Mouse (Mus musculus): ENCODE data around the gene Rbm4b.
"Not testable (repeated sequence)": the region's sequence is repeated elsewhere in the genome, so short reads cannot be mapped to it uniquely, and the experiment has no call there.

The Rbm4b gene

GRCm38 (mm10) chr19:4745057-4745456 is 11.2 kb upstream of the Rbm4b start:
- no peak for DNase-seq (ENCODE audit: low read depth)

- no peak for DNase-seq (ENCODE audit: low read depth)
These were observed 10.6 kb upstream of the Rbm4b start for GRCm38 (mm10) chr19:4745681-4746080.

GRCm38 (mm10) chr19:4746611-4747010 is 9.7 kb upstream of the Rbm4b start:
- DNase-seq (ENCODE audit: low read depth): no peak

GRCm38 (mm10) chr19:4747631-4748312 is 8.5 kb upstream of the Rbm4b start:
- no peak for DNase-seq (ENCODE audit: low read depth)

- no peak for DNase-seq (ENCODE audit: low read depth)
These were observed 7.8 kb upstream of the Rbm4b start for GRCm38 (mm10) chr19:4748493-4748892.

- no peak for DNase-seq (ENCODE audit: low read depth)
These were observed 6.3 kb upstream of the Rbm4b start for GRCm38 (mm10) chr19:4749975-4750374.

GRCm38 (mm10) chr19:4755565-4756192 is 618 bp upstream of the Rbm4b start:
- peak; percentile 94 for DNase-seq (ENCODE audit: low read depth)

- DNase-seq (ENCODE audit: low read depth): no peak
These were observed 624 bp downstream of the Rbm4b start for GRCm38 (mm10) chr19:4756921-4757320.

GRCm38 (mm10) chr19:4760544-4760943 is 4.2 kb downstream of the Rbm4b start:
- not testable (repeated sequence) for DNase-seq (ENCODE audit: low read depth)

GRCm38 (mm10) chr19:4762876-4763275 is 6.6 kb downstream of the Rbm4b start:
- peak; percentile 49 for DNase-seq (ENCODE audit: low read depth)

GRCm38 (mm10) chr19:4767507-4768148 is 11.3 kb downstream of the Rbm4b start:
- DNase-seq (ENCODE audit: low read depth): no peak

- no peak for DNase-seq (ENCODE audit: low read depth)
These were observed 16.5 kb downstream of the Rbm4b start for GRCm38 (mm10) chr19:4772785-4773184.

GRCm38 (mm10) chr19:4782891-4783290 is 26.6 kb downstream of the Rbm4b start:
- no peak for DNase-seq (ENCODE audit: low read depth)

- no peak for DNase-seq (ENCODE audit: low read depth)
These were observed 28.9 kb downstream of the Rbm4b start for GRCm38 (mm10) chr19:4785206-4785605.

- DNase-seq (ENCODE audit: low read depth): no peak
These were observed 30.0 kb downstream of the Rbm4b start for GRCm38 (mm10) chr19:4786313-4786712.

GRCm38 (mm10) chr19:4793281-4793830 is 37.1 kb downstream of the Rbm4b start:
- DNase-seq (ENCODE audit: low read depth): no peak

- DNase-seq (ENCODE audit: low read depth): peak; percentile 99
These were observed 37.6 kb downstream of the Rbm4b start, which contains the start of gene Rbm4 for GRCm38 (mm10) chr19:4793831-4794422. TSS of gene Rbm4 (minus strand) at chr19:4793901.

- DNase-seq (ENCODE audit: low read depth): no peak
These were observed 39.6 kb downstream of the Rbm4b start for GRCm38 (mm10) chr19:4795929-4796328.

GRCm38 (mm10) chr19:4797846-4798245 is 41.5 kb downstream of the Rbm4b start:
- no peak for DNase-seq (ENCODE audit: low read depth)

GRCm38 (mm10) chr19:4799083-4799482 is 42.8 kb downstream of the Rbm4b start:
- no peak for DNase-seq (ENCODE audit: low read depth)

- no peak for DNase-seq (ENCODE audit: low read depth)
These were observed 46.4 kb downstream of the Rbm4b start for GRCm38 (mm10) chr19:4802691-4803091.

GRCm38 (mm10) chr19:4803283-4803682 is 47.0 kb downstream of the Rbm4b start:
- no peak for DNase-seq (ENCODE audit: low read depth)

GRCm38 (mm10) chr19:4810309-4810708 is 54.0 kb downstream of the Rbm4b start:
- no peak for DNase-seq (ENCODE audit: low read depth)

Measured in induced T-regulatory cell, adult 2 months (primary cell).